Mouse (Mus musculus): ENCODE results near the gene Olfr986. TPM values are rescaled to one million over a fixed set of nuclear protein-coding genes. Genes with fewer than 3 reads are reported as not detected.

The Olfr986 gene
- polyA plus RNA-seq, 1 experiment, result not detected

GRCm38 (mm10) chr9:40228804-40229331 is 48.1 kb downstream of the Olfr986 start:
- TF ChIP-seq POLR2A (IDR thresholded peaks at IDR 0.05; ENCODE audit: insufficient read depth, low read depth, low read length), result no peak
- no peak for TF ChIP-seq CTCF (IDR thresholded peaks at IDR 0.05; ENCODE audit: insufficient read depth, low read depth, low read length)
- H3K4me1 ChIP-seq (ENCODE audit: control insufficient read depth, insufficient read depth, low read length), result no peaks in the 10 kb centered on the region
- H3K4me3 ChIP-seq (ENCODE audit: insufficient read depth, low read depth, low read length), result no peak overlapping the region
- H3K27ac ChIP-seq (ENCODE audit: insufficient read depth, low read depth, low read length), result no peak overlapping the region
- WGBS, result 38% methylated on average over 6 of the region's 6 CpGs

GRCm38 (mm10) chr9:40229479-40229878 is 48.8 kb downstream of the Olfr986 start:
- Histone ChIP-seq H3K4me1 (ENCODE audit: control insufficient read depth, insufficient read depth, low read length) (no peaks in the 10 kb centered on the region), H3K27ac (ENCODE audit: insufficient read depth, low read depth, low read length) (no peak overlapping the region), H3K4me3 (ENCODE audit: insufficient read depth, low read depth, low read length) (no peak overlapping the region)
- TF ChIP-seq CTCF (IDR thresholded peaks at IDR 0.05; ENCODE audit: insufficient read depth, low read depth, low read length) (no peak), POLR2A (IDR thresholded peaks at IDR 0.05; ENCODE audit: insufficient read depth, low read depth, low read length) (no peak)
- 77% methylated on average over 5 of the region's 5 CpGs for WGBS

GRCm38 (mm10) chr9:40231019-40231418 is 50.3 kb downstream of the Olfr986 start:
- Histone ChIP-seq H3K27ac (ENCODE audit: insufficient read depth, low read depth, low read length) (no peak overlapping the region), H3K4me1 (ENCODE audit: control insufficient read depth, insufficient read depth, low read length) (no peaks in the 10 kb centered on the region), H3K4me3 (ENCODE audit: insufficient read depth, low read depth, low read length) (no peak overlapping the region)
- TF ChIP-seq CTCF (IDR thresholded peaks at IDR 0.05; ENCODE audit: insufficient read depth, low read depth, low read length), result no peak
- TF ChIP-seq POLR2A (IDR thresholded peaks at IDR 0.05; ENCODE audit: insufficient read depth, low read depth, low read length), result no peak
- WGBS, result 80% methylated on average over 3 of the region's 3 CpGs

GRCm38 (mm10) chr9:40234233-40235072 is 53.7 kb downstream of the Olfr986 start:
- TF ChIP-seq POLR2A (IDR thresholded peaks at IDR 0.05; ENCODE audit: insufficient read depth, low read depth, low read length) (no peak), CTCF (IDR thresholded peaks at IDR 0.05; ENCODE audit: insufficient read depth, low read depth, low read length) (no peak)
- Histone ChIP-seq H3K27ac (ENCODE audit: insufficient read depth, low read depth, low read length) (no peak overlapping the region), H3K4me3 (ENCODE audit: insufficient read depth, low read depth, low read length) (no peak overlapping the region), H3K4me1 (ENCODE audit: control insufficient read depth, insufficient read depth, low read length) (no peaks in the 10 kb centered on the region)
- WGBS, result 76% methylated on average over 10 of the region's 10 CpGs

- 87% methylated on average over 7 of the region's 7 CpGs for WGBS
- TF ChIP-seq CTCF (IDR thresholded peaks at IDR 0.05; ENCODE audit: insufficient read depth, low read depth, low read length) (no peak), POLR2A (IDR thresholded peaks at IDR 0.05; ENCODE audit: insufficient read depth, low read depth, low read length) (no peak)
These were observed 54.5 kb downstream of the Olfr986 start for GRCm38 (mm10) chr9:40235220-40235619.

More at GRCm38 (mm10) chr9:40235220-40235619, 54.5 kb downstream of the Olfr986 start:
- H3K27ac ChIP-seq (ENCODE audit: insufficient read depth, low read depth, low read length), result no peak overlapping the region
- peaks cover under 1% of the 10 kb centered on the region; the same call in 1 of the 2 replicates for H3K4me1 ChIP-seq (ENCODE audit: control insufficient read depth, insufficient read depth, low read length)
- no peak overlapping the region for H3K4me3 ChIP-seq (ENCODE audit: insufficient read depth, low read depth, low read length)

Other genes with a start within 250 kb of the Olfr986 start
- gene Olfr974, start 243.4 kb upstream of the Olfr986 start, polyA plus RNA-seq (2012; ENCODE audit: insufficient read depth, insufficient read length, low replicate concordance, missing spikeins), result not detected in 2 replicates
- not detected in 2 replicates for gene Olfr975, start 228.9 kb upstream of the Olfr986 start, polyA plus RNA-seq (2012; ENCODE audit: insufficient read depth, insufficient read length, low replicate concordance, missing spikeins)
- not detected in 2 replicates for gene Olfr976, start 219.8 kb upstream of the Olfr986 start, polyA plus RNA-seq (2012; ENCODE audit: insufficient read depth, insufficient read length, low replicate concordance, missing spikeins)
- not detected in 2 replicates for gene Olfr978, start 188.8 kb upstream of the Olfr986 start, polyA plus RNA-seq (2012; ENCODE audit: insufficient read depth, insufficient read length, low replicate concordance, missing spikeins)
- not detected in 2 replicates for gene Olfr979, start 177.5 kb upstream of the Olfr986 start, polyA plus RNA-seq (2012; ENCODE audit: insufficient read depth, insufficient read length, low replicate concordance, missing spikeins)
- gene Olfr980, start 171.3 kb upstream of the Olfr986 start, polyA plus RNA-seq (2012; ENCODE audit: insufficient read depth, insufficient read length, low replicate concordance, missing spikeins), result not detected in 2 replicates
- not detected in 2 replicates for gene Olfr981, start 159.5 kb upstream of the Olfr986 start, polyA plus RNA-seq (2012; ENCODE audit: insufficient read depth, insufficient read length, low replicate concordance, missing spikeins)
- gene Olfr982, start 107.1 kb upstream of the Olfr986 start, polyA plus RNA-seq (2012; ENCODE audit: insufficient read depth, insufficient read length, low replicate concordance, missing spikeins), result not detected in 2 replicates
- gene Olfr983, start 87.3 kb upstream of the Olfr986 start, polyA plus RNA-seq (2012; ENCODE audit: insufficient read depth, insufficient read length, low replicate concordance, missing spikeins), result not detected in 2 replicates
- gene Olfr984, start 66.7 kb upstream of the Olfr986 start, polyA plus RNA-seq (2012; ENCODE audit: insufficient read depth, insufficient read length, low replicate concordance, missing spikeins), result not detected in 2 replicates
- not detected in 2 replicates for gene Olfr985, start 50.7 kb upstream of the Olfr986 start, polyA plus RNA-seq (2012; ENCODE audit: insufficient read depth, insufficient read length, low replicate concordance, missing spikeins)
- not detected in 2 replicates for gene Tmem225, start 32.8 kb upstream of the Olfr986 start, polyA plus RNA-seq (2012; ENCODE audit: insufficient read depth, insufficient read length, low replicate concordance, missing spikeins)
- not detected in 2 replicates for gene Zfp202, start 11.4 kb downstream of the Olfr986 start, polyA plus RNA-seq (2012; ENCODE audit: insufficient read depth, insufficient read length, low replicate concordance, missing spikeins)
- gene Scn3b, start 88.3 kb downstream of the Olfr986 start, polyA plus RNA-seq (2012; ENCODE audit: insufficient read depth, insufficient read length, low replicate concordance, missing spikeins), result not detected in 2 replicates